Mouse (Mus musculus): ENCODE results near the gene Tnrc6c.
A peak's percentile ranks its signal among the peaks of the same experiment; 100 is the strongest.

The Tnrc6c gene

GRCm38 (mm10) chr11:117797511-117798159 is 143.5 kb downstream of the Tnrc6c start, which contains the start of gene 6030468B19Rik:
Gene 6030468B19Rik (plus strand): TSS chr11:117797660.
- DNase-seq: peak; percentile 93

GRCm38 (mm10) chr11:117798160-117798541 is 144.1 kb downstream of the Tnrc6c start:
- peak; percentile 72 for DNase-seq

- peak; percentile 36 for DNase-seq
These were observed 145.1 kb downstream of the Tnrc6c start for GRCm38 (mm10) chr11:117799174-117799573.

GRCm38 (mm10) chr11:117800038-117800437 is 145.9 kb downstream of the Tnrc6c start:
- no peak for DNase-seq

- DNase-seq: no peak
These were observed 147.6 kb downstream of the Tnrc6c start for GRCm38 (mm10) chr11:117801650-117802049.

- DNase-seq: no peak
These were observed 149.1 kb downstream of the Tnrc6c start for GRCm38 (mm10) chr11:117803166-117803688.

- no peak for DNase-seq
These were observed 152.7 kb downstream of the Tnrc6c start for GRCm38 (mm10) chr11:117806781-117807180.

GRCm38 (mm10) chr11:117809407-117810311 is 155.6 kb downstream of the Tnrc6c start, which contains the start of the genes Gm20708 and Syngr2:
Gene Gm20708 (plus strand): TSS chr11:117809668.
Gene Syngr2 (plus strand): TSS chr11:117809668.
- DNase-seq: peak; percentile 90

- peak; percentile 91 for DNase-seq
These were observed 156.4 kb downstream of the Tnrc6c start for GRCm38 (mm10) chr11:117810401-117811046.

Measured in liver (tissue).